Mouse (Mus musculus): Measurements from ENCODE around the gene Card19.

Gene Card19

DNA sequence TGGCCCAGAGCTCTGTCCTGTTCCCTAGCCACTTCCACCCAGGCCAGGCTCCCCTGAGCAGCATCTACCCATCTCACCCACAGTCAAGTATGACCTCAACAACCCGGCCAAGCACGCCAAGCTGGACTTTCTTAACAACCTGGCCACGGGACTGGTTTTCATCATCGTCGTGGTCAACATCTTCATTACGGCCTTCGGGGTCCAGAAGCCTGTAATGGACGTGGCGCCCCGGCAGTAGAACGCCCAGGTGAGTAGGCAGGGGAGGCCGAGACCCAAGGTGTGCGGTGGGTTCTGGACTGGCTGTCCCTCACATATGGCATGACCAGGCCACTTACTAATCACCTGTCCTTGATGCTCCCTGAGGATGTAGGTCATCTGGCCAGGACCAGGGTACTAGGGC lies 21.0 kb downstream of the Card19 start:
- DNase-seq (ENCODE audit: low read depth, low spot score): no peak

DNA sequence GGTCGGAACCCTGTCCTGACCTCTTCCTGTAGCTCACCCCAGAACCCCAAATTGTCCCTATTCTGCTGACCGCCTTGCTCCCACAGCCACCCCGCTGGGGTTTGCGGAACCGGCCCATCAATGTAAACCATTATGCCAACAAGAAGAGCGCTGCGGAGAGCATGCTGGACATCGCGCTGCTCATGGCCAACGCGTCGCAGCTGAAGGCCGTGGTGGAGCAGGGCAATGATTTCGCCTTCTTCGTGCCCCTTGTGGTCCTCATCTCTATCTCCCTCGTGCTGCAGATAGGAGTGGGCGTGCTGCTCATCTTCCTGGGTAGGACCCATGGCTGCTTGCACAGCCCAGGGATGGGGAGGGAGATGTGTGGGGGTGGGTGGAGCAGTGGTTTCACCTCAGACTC lies 22.2 kb downstream of the Card19 start:
- DNase-seq (ENCODE audit: low read depth, low spot score): no peak

DNA sequence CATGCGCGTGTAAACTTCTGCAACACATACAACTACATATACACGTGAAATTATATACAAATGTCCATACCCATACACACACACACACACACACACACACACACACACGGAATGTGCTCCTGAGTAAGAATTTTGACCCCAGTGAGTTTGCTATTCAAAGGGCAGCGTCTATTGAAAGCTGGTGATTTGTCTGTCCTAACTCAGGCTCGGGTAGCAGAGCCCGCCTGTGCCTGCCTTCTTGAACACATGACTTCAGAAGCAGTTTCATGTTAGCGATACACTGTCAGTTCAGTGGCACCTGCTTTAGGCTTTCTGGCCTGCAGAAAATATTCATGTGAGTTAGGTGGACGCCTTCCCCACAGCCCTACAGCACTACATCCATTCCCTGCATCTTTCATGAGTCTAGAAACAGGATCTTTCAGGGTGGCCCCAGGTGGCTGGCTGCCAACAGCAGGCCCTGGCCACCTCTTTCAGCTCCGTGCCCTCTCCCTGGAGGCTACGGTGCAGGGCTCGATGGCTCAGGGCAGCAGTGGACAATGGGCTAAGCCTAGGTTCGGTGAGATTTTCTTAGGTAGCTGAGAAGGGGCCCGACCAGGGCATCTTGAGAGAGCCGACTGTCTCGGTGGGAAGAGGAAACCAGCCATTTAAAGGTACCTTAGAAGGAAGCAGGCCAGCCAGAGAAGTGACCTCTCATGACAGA lies 23.5 kb downstream of the Card19 start:
- DNase-seq (ENCODE audit: low read depth, low spot score): no peak

DNA sequence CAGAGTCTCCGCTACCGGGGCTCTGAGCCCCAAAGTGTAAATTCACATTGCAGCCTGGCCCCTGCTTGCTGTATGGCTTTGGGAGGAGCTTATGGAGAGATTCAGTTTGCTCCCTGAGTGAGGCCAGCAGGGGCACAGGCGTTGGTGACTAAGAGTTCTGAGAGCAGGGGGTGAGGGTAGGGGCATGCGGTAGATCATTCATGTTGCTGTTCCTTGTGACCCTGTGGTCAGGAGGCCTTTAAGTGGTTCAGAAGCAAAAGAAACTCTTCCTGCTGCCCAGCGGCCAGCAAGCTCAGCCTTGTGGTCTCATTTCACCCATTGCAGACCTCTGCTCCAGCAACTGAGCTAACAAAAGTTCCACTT lies 24.2 kb downstream of the Card19 start:
- no peak for DNase-seq (ENCODE audit: low read depth, low spot score)

DNA sequence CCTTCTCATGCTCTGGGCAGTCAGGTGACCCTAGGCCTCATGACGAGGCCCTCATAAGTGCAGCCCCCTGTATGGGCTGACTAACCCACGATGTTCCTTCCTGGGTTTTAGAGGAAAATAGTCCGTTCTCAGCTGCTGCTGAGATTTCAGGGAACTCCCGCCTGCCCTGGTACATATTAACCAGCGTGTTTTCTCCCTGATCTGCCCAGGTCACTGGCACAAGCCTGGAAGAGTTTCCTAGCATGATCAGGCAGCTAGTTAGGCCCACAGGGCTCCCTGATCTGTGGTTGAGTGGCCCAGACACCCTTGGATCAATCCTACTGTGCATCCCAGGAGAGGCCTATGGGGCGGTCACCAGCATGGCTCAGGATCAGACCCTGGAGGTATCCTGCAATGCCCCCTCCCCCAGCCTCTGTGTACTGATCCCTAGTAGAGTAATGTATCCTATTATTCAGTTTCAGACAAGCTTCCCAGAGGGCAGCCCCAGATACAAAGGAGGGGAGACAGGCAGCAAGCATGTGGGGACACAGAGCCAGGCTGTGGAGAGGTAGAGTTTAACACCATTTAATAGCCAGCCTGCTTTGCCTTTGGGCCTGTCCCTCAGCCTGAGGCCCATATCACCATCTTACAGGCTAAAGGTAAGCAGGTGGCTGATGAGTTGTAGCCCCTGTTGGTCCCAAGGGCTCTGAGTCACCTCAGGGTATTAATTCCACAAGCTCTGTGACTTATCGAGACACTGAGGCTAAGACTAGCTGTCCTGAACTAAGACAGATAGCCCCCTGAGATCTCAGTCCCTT lies 24.8 kb downstream of the Card19 start:
- DNase-seq (ENCODE audit: low read depth, low spot score): no peak

DNA sequence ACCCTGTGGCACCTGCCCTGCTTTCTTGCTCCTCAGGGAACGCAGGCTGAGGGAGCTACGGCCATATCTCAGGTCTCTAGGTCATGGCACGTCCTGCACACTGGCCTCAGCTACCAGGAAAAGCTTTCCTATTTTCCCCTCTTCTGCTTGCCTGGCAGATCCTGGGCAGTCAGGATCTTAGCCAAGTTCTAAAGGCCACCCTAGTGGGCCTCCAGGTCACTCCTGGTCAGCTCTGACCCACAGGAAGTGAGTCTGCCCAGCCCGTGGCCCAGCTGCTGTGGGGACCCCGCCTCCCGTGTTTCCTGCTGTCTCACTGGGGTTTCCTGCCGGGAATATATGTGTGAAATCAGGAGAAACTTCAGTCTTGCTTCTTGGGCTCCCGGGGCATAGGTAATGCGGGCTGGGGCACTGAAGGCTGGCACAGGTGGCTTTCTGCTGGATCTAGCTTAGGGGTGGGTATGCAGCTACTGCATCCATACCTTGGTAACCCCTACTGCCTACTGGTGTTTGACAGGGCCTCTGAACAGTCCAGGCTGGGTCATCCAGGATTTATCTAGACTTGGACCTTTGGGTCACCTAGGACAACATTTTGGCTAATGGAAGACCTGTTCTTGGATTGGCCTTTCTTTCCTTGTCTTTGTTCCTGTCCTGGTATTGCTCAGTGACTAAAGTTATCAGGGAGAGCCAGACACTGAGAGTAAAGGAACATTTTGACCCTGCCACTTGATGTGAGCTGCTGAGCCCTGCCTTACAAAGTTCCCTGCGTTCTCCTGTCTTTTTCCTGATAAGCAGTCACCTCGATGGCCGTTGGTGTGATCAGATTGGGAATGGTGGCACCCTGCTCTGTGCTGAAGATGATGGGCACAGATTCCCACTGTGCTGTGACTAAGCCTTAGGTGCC lies 25.6 kb downstream of the Card19 start:
- no peak for DNase-seq (ENCODE audit: low read depth, low spot score)

DNA sequence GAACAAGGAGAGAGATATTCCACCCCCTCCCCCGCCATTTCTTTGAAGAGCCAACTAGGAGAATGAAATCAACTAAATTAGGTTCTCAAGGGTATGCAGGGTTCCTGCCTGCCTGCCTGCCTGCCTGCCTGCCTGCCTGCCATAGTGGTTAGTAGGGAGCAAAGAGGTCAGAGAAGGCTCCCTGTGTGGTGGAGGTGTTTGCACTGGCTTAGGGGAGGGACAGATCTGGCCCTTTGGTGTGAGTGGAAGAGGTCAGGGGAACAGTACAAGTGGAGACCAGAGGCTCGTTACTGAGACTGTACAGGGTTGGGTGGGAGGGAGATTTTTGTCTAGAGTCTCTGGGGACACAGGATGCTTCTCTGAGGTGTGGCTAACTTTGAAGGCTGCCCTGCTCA lies 26.9 kb downstream of the Card19 start:
- DNase-seq (ENCODE audit: low read depth, low spot score): no peak

DNA sequence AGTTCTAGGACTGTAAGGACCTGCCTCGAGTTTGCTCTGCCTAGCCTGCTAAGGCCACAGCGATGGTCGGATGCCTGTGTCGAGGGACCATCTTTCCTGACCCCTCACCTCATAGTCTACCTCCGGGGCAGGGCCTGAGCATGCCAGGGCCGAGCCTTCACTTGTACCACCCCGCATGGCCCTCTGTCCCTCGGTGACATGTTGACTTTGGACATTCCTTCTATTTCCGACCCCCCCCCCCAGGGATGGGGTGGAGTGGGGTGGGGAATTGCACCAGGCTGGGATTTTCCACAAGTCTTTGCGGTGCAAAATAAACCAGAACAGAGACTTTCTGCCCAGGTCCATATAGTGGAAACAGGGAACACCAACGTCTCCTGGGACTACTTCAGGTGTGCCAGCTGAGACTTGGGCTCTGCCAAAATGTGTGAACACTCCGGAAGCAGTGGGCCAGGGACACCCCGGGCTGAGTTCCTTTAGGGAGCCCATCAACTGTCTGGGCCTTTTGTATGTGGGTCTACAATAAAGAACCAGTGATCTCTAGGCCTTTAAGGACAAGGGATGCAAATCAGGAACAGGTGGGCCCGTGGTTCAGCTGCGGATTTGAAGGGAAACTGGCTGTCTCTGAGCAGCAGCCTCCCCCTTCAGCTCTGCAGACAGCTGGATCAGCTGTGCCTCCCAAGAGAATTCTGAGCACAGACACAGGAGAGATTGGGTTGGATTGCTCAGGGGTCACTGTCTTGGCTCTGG lies 27.4 kb downstream of the Card19 start:
- peak; percentile 25 for DNase-seq (ENCODE audit: low read depth, low spot score)

DNA sequence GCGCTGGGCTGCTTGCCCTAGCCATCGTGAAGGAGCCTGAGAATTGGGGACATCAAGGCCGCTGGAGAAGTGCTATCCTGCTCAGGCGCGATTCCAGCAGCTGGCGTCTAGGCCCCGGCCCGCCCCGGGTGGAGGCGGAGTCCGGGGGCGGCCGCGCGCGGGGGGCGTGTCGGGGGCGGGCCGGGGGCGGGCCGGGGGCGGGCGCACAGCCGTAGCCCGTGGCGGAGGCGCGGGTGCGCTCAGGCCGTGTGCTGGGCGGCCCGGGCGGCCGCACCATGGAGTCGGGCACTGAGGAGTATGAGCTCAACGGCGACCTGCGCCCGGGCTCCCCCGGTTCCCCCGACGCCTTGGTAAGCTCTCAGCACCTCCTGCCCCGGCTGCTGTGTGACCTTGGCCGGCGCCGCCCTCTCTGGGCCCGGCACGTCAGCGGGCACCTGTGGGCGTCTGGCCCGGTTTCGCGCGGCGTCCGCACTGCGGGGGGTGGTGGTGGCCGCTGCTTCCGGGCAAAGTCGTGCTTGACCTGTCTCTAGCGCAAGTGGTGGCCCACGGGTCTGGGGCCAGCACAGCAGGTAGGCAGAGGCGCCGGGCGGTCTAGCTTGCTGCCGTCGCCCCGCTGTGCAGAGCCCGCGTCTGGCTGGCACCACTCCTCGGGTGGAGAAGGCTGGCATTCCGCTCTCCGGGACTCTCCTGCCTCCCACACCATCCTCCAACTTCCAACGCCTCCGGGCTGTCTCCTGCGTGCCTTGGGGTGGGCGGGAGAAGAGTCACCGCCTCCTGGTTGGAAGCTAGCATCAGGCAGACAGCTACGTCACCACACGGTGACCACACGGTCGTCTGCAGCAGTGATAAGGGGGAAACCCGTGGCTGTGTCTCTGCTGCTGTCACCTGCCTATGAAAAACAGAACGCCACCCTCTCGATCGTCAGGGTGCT lies 28.3 kb downstream of the Card19 start, which contains the start of gene Ninj1:
Ninj1 (plus strand) TSS at position 198 of the 931 bp plus-strand sequence.
- DNase-seq (ENCODE audit: low read depth, low spot score): peak; percentile 77

DNA sequence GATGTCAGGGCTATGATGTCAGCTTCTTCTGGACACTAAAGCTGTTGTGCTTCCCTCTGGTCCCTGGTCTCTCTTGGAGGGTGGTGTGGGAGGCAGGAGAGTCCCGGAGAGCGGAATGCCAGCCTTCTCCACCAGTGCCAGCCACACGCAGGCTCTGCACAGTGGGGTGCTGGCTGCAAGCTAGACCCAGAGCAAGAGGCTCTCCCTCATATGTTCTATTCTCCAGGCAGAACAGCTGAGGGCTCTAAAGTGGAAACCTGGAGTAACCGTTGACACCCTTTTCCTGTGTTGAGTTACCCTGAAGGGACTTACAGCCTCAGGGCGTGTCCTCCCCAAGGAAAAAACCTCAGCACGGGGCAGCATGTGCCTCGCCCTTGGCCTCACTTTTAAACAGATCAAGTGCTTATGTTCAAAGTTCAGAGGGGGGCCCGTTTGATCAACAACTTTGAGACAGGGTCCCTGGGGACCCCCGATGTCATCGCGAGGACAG lies 29.0 kb downstream of the Card19 start:
- no peak for DNase-seq (ENCODE audit: low read depth, low spot score)

DNA sequence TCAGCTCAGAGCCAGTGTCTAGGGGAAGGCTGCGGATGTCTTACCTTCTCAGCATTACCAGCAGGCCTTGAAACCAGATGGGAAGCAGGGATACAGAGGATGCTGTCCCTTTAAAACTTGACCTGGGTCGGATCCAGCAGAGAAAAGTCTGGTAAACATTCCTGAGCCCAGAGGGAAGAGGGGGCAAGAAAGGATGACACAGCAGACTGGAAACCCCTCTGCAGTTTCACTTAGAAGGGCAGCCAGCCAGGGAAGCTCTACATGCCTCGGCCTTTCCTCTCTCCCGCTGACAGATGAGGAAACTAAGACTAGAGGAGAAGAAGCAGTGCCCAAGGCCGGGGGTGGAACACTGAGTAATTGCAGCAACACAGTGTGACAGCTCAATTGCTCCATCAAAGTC lies 32.2 kb downstream of the Card19 start:
- no peak for DNase-seq (ENCODE audit: low read depth, low spot score)

DNA sequence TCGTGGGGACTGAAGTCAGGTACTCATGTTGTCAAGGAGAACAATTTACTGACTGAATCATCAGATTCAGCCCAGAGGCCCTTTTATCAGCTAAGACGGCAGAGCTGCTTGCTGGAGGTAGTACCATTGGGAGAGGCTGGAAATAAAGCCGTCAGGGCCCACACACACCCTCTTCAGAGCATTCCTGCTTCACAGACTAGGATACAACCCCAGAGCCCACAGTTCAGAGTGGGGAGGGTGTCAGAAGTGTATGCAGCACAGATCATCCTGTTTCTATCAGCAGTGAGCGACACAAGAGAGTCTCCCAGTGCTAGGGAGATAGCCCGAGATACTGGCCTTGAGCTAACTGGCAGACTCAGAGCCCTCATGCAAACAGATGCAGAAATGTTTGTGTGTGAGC lies 32.7 kb downstream of the Card19 start:
- DNase-seq (ENCODE audit: low read depth, low spot score): no peak

DNA sequence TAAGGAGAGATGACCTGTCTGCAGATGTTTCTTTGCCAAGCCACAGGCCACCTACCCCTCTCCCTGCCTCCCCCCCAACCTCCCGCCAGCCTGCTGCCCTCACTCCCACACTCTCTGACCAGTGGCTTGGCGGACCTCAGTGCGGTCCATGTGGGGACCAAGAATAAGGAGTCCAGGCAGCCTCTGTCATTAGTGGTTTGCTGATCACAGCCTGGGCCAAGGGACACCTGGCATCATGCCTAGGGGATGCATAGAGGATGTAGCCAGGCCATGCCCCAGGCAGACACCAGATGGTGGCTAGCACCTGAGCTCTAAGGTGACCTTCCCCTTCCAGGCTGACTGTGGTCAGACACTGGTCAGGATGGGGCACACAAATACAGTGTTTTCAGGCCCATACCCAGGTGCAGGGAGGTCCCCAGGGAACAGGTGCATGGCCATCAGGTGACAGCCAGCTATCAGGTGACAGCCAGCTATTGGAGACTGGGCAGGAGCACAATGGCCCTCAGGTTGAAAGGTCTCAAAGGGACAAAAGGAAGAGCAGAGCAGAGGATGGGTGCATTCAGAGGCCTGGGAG lies 34.3 kb downstream of the Card19 start:
- no peak for DNase-seq (ENCODE audit: low read depth, low spot score)

DNA sequence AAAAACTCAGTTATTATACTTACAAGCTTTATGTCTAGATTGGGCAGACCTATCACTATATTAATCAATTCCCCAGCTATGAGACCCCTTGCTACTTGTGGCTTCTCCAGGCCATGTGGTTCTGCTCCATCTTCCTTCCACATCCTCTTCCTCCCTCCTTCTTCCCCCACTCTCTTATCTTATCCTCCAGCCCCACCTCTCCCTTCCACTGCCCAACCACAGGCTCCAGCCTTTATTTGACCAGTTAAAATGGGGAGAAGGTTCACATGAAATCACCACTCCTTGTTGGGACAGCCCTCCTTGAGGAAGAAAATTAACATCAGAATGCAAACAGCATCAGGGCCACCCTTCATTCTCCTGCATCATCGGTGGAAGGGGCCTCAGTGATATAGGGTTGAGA lies 35.1 kb downstream of the Card19 start:
- DNase-seq (ENCODE audit: low read depth, low spot score): no peak

DNA sequence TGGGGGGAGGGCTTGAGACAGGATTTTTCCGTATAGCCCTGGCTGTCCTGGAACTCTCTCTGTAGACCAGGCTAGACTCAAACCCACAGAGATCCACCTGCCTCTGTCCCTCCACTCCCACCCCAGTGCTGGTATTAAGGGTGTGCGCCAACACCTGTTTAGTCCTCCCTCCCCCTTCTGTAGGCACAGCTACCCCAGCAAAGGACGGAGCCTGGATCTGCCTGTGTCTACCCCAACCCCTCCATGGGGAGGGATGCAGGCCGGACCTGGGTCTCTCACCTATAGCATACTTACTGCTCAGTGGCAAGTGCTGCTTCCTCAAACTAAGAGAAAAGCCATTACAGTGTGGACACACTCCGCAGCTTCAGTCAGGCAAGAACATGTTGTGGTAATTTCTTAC lies 35.6 kb downstream of the Card19 start:
- DNase-seq (ENCODE audit: low read depth, low spot score): no peak

DNA sequence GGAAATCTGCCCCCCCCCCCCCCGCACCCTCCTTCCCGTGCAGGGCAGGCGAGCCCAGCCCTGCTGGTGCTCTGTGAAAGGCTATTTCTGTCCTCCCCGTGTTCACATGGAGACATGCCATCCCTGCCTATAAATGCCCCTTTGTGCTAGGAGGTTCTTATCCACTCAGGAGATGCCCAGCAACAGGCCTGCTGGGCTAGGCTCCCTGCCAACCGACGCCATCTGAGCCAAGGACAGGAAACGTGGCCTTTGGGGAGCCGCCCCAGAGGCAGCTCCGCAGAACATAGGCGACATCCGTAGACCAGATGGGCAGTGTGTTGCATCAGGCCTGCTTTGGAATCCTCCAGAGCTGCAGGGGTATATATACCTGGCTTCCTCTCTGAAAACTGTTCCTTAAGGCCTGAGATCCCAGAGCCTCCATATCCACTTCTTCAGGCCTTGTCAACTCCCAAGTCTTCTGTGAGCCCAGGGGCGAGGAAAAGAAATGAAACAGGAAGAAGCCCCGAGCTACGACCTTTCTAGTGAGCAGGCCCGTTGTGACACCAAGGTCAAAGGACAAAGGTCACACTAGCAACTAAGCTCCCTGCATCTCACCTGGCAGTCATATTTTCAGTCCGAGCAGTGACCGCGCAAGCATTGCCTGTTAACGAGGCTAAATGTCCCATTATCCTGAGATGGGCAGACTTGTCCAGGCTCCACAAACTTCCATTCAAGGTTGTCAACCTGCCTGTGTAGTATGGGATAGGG lies 36.8 kb downstream of the Card19 start:
- no peak for DNase-seq (ENCODE audit: low read depth, low spot score)

DNA sequence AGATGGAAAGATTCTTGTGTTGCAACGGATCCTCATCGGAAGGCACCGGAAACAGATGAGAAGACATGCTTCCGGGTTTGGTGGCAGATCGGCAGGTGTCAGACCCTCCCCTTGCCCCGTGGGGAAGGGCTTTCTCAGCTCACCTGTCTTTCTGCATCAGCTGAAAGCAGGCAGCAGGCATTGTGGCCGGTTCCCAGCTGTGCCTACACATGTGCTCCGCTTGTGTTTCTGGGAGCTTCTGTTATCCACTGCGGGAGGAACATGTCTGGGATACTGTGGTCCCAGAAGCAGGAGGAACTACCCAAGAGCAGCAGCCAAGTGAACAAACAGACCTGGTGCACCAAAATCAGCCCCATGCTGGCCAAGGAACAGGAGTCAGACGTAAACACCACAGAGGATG lies 40.3 kb downstream of the Card19 start:
- no peak for DNase-seq (ENCODE audit: low read depth, low spot score)

DNA sequence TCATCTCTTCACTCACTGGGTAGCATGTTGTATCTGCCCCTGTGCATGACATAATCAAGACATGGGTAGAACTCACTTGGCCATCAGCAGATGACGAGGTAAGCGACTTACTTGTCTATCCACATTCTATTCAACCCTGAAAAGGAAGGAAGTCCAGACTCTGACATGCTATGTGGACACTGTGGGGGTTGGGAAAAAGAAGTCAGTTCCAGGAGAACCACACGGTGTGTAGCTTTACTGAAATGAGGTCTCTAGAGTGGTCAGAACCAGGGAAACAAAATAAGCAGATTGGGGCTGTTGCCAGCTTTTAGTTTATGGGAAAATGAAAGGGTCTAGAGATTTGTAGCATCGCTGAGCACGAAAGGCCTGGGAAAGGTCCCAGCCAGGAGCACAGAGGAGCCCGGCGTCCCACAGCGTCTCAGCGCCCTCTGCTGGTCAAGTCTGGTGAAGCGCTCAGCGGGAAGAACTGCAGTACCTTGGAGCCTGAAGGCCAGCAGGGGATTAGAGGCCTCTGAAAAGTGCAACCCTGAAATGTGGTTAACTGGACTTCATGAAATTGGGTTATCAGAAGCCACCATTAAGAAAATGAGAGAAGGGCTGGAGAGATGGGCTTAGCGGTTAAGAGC lies 42.8 kb downstream of the Card19 start:
- DNase-seq (ENCODE audit: low read depth, low spot score): peak; percentile 83

DNA sequence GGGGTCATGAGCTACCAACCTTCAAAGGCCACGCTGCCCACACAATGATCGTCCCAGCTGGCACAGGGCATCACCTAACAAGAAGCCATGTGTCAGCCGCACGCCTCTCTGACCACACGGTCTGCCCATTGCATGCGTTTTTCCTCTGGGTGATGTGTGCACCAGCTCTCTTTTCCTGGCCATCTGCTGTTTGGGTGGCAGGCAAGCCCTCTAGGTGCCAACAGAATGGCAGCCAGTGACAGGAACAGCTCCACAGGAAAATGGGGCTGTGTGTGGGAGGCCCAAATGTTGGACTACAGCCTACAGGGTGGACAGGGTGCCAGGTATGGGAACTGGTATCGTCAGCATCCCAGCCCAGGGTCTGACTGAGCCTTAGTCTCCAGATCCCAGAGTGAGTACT lies 43.5 kb downstream of the Card19 start:
- DNase-seq (ENCODE audit: low read depth, low spot score): no peak

All from R1 (cell line).